ENCODE assay signal across 8 mouse cellular contexts in the genomic region with DNA sequence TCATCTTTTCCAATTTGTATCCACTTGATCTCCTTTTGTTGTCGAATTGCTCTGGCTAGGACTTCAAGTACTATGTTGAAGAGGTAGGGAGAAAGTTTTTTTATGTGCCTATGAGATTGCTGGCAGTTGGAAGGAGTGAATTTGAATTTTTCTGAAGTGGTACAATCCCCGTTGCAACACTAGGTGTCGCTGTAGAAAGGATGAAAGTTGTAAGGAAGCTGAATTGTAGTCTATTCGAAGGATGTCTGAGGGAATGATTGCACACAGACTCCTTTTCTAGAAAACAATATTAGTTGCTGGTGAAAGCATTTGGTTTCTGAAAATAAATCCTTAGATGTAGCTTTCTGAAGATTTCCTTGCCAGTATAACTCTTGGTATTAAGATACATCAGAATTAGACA. TPM values are rescaled to one million over a fixed set of nuclear protein-coding genes. Genes with fewer than 3 reads are reported as not detected.
DNase-seq lines count a peak whose midpoint lies in the region; ATAC-seq and TF ChIP-seq lines count a peak whose summit lies in the region.

No protein-coding gene starts in this region.

- H3K9ac ChIP-seq in midbrain, embryonic 14.5 days (replicated peaks; ENCODE audit: low read length) = no peak overlapping the region

- H3K79me3 ChIP-seq in C2C12 (ENCODE audit: low read depth) = no peaks in the 10 kb centered on the region

- no peaks in the 10 kb centered on the region for H3K79me2 ChIP-seq in C2C12 (ENCODE audit: control insufficient read depth, insufficient read depth)

- H3K36me3 ChIP-seq in heart, embryonic 10.5 days = no peaks in the 10 kb centered on the region
- H3K36me3 ChIP-seq in C2C12 (ENCODE audit: control insufficient read depth, insufficient read depth) = no peaks in the 10 kb centered on the region
- H3K36me3 ChIP-seq in midbrain, embryonic 14.5 days (ENCODE audit: control insufficient read depth, insufficient read depth, low read length) = no peaks in the 10 kb centered on the region

- no peak overlapping the region for H3ac ChIP-seq in C2C12 (ENCODE audit: control insufficient read depth, insufficient read length, low read depth)

- no peak overlapping the region for H3K4me3 ChIP-seq in heart, embryonic 10.5 days
- H3K4me3 ChIP-seq in C2C12 (ENCODE audit: insufficient read depth, poor library complexity, severe bottlenecking) = no peak overlapping the region
- no peak overlapping the region for H3K4me3 ChIP-seq in midbrain, embryonic 14.5 days (replicated peaks; ENCODE audit: low read depth, low read length)

- TF ChIP-seq CTCF in C2C12 (IDR thresholded peaks at IDR 0.05; ENCODE audit: control insufficient read depth, insufficient read depth, insufficient read length) = peak; percentile 33

- peak; percentile 66 to 83 for DNase-seq in heart, adult 18-20 months
- DNase-seq in heart, embryonic 10.5 days (ENCODE audit: low spot score) = no peak
- peak; percentile 35 for DNase-seq in adrenal gland, adult 2 months
- peak; percentile 20 to 69 for DNase-seq in layer of hippocampus, adult 18-20 months (ENCODE audit: low spot score in 2 of 2)
- DNase-seq in midbrain, embryonic 14.5 days = peak; percentile 82
- DNase-seq in thymus, postnatal 25 days = peak; percentile 33

- no peaks in the 10 kb centered on the region for H3K4me1 ChIP-seq in heart, embryonic 10.5 days
- H3K4me1 ChIP-seq in midbrain, embryonic 14.5 days (ENCODE audit: control insufficient read depth, insufficient read depth, low read length) = no peaks in the 10 kb centered on the region

- H3K4me2 ChIP-seq in midbrain, embryonic 14.5 days (ENCODE audit: low read length) = no peak overlapping the region

- no peaks in the 10 kb centered on the region for H3K27me3 ChIP-seq in heart, embryonic 10.5 days (ENCODE audit: insufficient read depth, poor library complexity, severe bottlenecking)
- H3K27me3 ChIP-seq in C2C12 (ENCODE audit: control insufficient read depth, insufficient read depth, insufficient read length) = no peaks in the 10 kb centered on the region
- no peaks in the 10 kb centered on the region for H3K27me3 ChIP-seq in midbrain, embryonic 14.5 days (ENCODE audit: control insufficient read depth, insufficient read depth, low read length)

- WGBS in heart, embryonic 10.5 days = 5% methylated on average over 4 of the region's 4 CpGs
- 9% methylated on average over 4 of the region's 4 CpGs for WGBS in midbrain, embryonic 14.5 days

- ATAC-seq in frontal cortex, adult (ENCODE audit: low TSS enrichment) = peak; percentile 64
- peak; percentile 54; the same call in 1 of the 2 replicates for ATAC-seq in midbrain, embryonic 14.5 days (ENCODE audit: low FRiP score, low TSS enrichment)

- H3K27ac ChIP-seq in heart, embryonic 10.5 days = no peak overlapping the region
- H3K27ac ChIP-seq in midbrain, embryonic 14.5 days (replicated peaks; ENCODE audit: low read depth, low read length) = no peak overlapping the region

- H3K9me3 ChIP-seq in heart, embryonic 10.5 days = no peaks in the 10 kb centered on the region
- no peaks in the 10 kb centered on the region for H3K9me3 ChIP-seq in midbrain, embryonic 14.5 days (ENCODE audit: control insufficient read depth, low read length)

TF ChIP-seq in C2C12, 6 proteins besides CTCF, POLR2A, EP300 and RAD21:
- TF ChIP-seq CEBPB (IDR thresholded peaks at IDR 0.05; ENCODE audit: low read depth) (no peak), MAX (IDR thresholded peaks at IDR 0.05) (no peak), USF1 (IDR thresholded peaks at IDR 0.05; ENCODE audit: low read depth) (no peak), FOSL1 (IDR thresholded peaks at IDR 0.05; ENCODE audit: insufficient read depth, low read length, poor library complexity, severe bottlenecking) (no peak), MYOD1 (IDR thresholded peaks at IDR 0.05; ENCODE audit: control insufficient read depth, insufficient read length, low read depth) (no peak), MYOG (IDR thresholded peaks at IDR 0.05; ENCODE audit: control insufficient read depth, extremely low read depth, insufficient read length) (no peak)

RNA-seq across cellular contexts. Expression of gene Selenop, which starts 54.6 kb away (rescaled TPM):
- 100 to 1,000 TPM; 347 to 405 TPM for total RNA-seq in heart, adult 18-20 months (2021)
- 52.3 and 74.2 TPM in 2 replicates for polyA plus RNA-seq in heart, embryonic 10.5 days (2016; fragmentation: Nextera tagmentation; extraction: Ambion mirVana)
- polyA plus RNA-seq in C2C12 (2012; fragmentation: generic; extraction: Trizol) = 0.41 TPM
- 100 to 1,000 TPM; 364 to 372 TPM for total RNA-seq in adrenal gland, adult 2 months (2021)
- polyA plus RNA-seq in adrenal gland, adult 2 months (2012; rRNA removed) = 55.4 and 70.6 TPM in 2 replicates
- total RNA-seq in layer of hippocampus, adult 18-20 months (2021) = 100 to 1,000 TPM; 302 to 350 TPM
- 47.6 and 131 TPM in 2 replicates for polyA plus RNA-seq in midbrain, embryonic 14.5 days (2014; fragmentation: Nextera tagmentation; extraction: Ambion mirVana)

Comparison
In these comparisons a context has a peak if more than half of its experiments do, and no peak if none do; other contexts are left out.
1. RNA of gene Selenop, which starts 54.6 kb away (polyA plus RNA-seq): 47.6 to 131 TPM in midbrain, embryonic 14.5 days, 52.3 to 74.2 TPM in heart, embryonic 10.5 days and 55.4 to 70.6 TPM in adrenal gland, adult 2 months; 0.41 TPM in C2C12 (single experiment); every median in the first group is over 10 times any median in the second.